Mouse (Mus musculus): Measurements from ENCODE around the gene March4. TPM values are rescaled to one million over a fixed set of nuclear protein-coding genes. Genes with fewer than 3 reads are reported as not detected.
A peak's percentile ranks its signal among the peaks of the same experiment; 100 is the strongest.

Gene March4
- polyA plus RNA-seq, 1 experiment from 2014 or later, result 0.08 TPM

- no peaks in the 10 kb centered on the region for H3K36me3 ChIP-seq (ENCODE audit: control insufficient read depth, insufficient read depth, low read length)
- TF ChIP-seq EP300 (optimal IDR thresholded peaks at IDR 0.05) (no peak), CTCF (IDR thresholded peaks at IDR 0.05; ENCODE audit: low read depth) (no peak)
- H3K9ac ChIP-seq (ENCODE audit: low read length), result no peak overlapping the region
- H3K27ac ChIP-seq (replicated peaks), result no peak overlapping the region
- ATAC-seq (ENCODE audit: low FRiP score, low TSS enrichment), result no peak
- DNase-seq (ENCODE audit: low spot score), result no peak
- H3K4me2 ChIP-seq (replicated peaks; ENCODE audit: low read depth), result no peak overlapping the region
- H3K9me3 ChIP-seq (ENCODE audit: control insufficient read depth, low read length), result no peaks in the 10 kb centered on the region
- 79% methylated on average over 5 of the region's 5 CpGs for WGBS
- H3K4me1 ChIP-seq (replicated peaks; ENCODE audit: control insufficient read depth, insufficient read depth), result no peaks in the 10 kb centered on the region
- no peak overlapping the region for H3K4me3 ChIP-seq (ENCODE audit: low read depth, low read length)
- no peaks in the 10 kb centered on the region for H3K27me3 ChIP-seq (ENCODE audit: control insufficient read depth, insufficient read depth, low read length)
Measured at GRCm38 (mm10) chr1:72409936-72410335, 126.8 kb downstream of the March4 start.

- TF ChIP-seq CTCF (IDR thresholded peaks at IDR 0.05; ENCODE audit: low read depth) (no peak), EP300 (optimal IDR thresholded peaks at IDR 0.05) (no peak)
- Histone ChIP-seq H3K4me2 (replicated peaks; ENCODE audit: low read depth) (no peak overlapping the region), H3K27ac (replicated peaks) (no peak overlapping the region), H3K4me1 (replicated peaks; ENCODE audit: control insufficient read depth, insufficient read depth) (no peaks in the 10 kb centered on the region), H3K27me3 (ENCODE audit: control insufficient read depth, insufficient read depth, low read length) (no peaks in the 10 kb centered on the region), H3K9me3 (ENCODE audit: control insufficient read depth, low read length) (no peaks in the 10 kb centered on the region), H3K9ac (ENCODE audit: low read length) (no peak overlapping the region), H3K36me3 (ENCODE audit: control insufficient read depth, insufficient read depth, low read length) (no peaks in the 10 kb centered on the region), H3K4me3 (ENCODE audit: low read depth, low read length) (no peak overlapping the region)
- DNase-seq (ENCODE audit: low spot score), result no peak
- ATAC-seq (ENCODE audit: low FRiP score, low TSS enrichment), result no peak
- 60% methylated on average over 14 of the region's 14 CpGs for WGBS
Measured at GRCm38 (mm10) chr1:72406505-72407079, 130.1 kb downstream of the March4 start.

- no peak for DNase-seq (ENCODE audit: low spot score)
- ATAC-seq (ENCODE audit: low FRiP score, low TSS enrichment), result no peak
- TF ChIP-seq EP300 (optimal IDR thresholded peaks at IDR 0.05) (no peak), CTCF (IDR thresholded peaks at IDR 0.05; ENCODE audit: low read depth) (no peak)
Measured at GRCm38 (mm10) chr1:72401331-72402069, 135.2 kb downstream of the March4 start.

GRCm38 (mm10) chr1:72400616-72401015 lies 136.1 kb downstream of the March4 start:
- Histone ChIP-seq H3K27ac (replicated peaks) (no peak overlapping the region), H3K4me2 (replicated peaks; ENCODE audit: low read depth) (no peak overlapping the region), H3K36me3 (ENCODE audit: control insufficient read depth, insufficient read depth, low read length) (no peaks in the 10 kb centered on the region), H3K4me1 (replicated peaks; ENCODE audit: control insufficient read depth, insufficient read depth) (no peaks in the 10 kb centered on the region), H3K27me3 (ENCODE audit: control insufficient read depth, insufficient read depth, low read length) (no peaks in the 10 kb centered on the region), H3K9ac (ENCODE audit: low read length) (no peak overlapping the region), H3K4me3 (ENCODE audit: low read depth, low read length) (no peak overlapping the region), H3K9me3 (ENCODE audit: control insufficient read depth, low read length) (no peaks in the 10 kb centered on the region)
- ATAC-seq (ENCODE audit: low FRiP score, low TSS enrichment) (no peak), DNase-seq (ENCODE audit: low spot score) (peak; percentile 18)
- no peak for TF ChIP-seq CTCF (IDR thresholded peaks at IDR 0.05; ENCODE audit: low read depth)
- no peak for TF ChIP-seq EP300 (optimal IDR thresholded peaks at IDR 0.05)
- WGBS, result 60% methylated on average over 9 of the region's 9 CpGs

More at GRCm38 (mm10) chr1:72401331-72402069, 135.2 kb downstream of the March4 start:
- no peak overlapping the region for H3K27ac ChIP-seq (replicated peaks)
- no peaks in the 10 kb centered on the region for H3K9me3 ChIP-seq (ENCODE audit: control insufficient read depth, low read length)
- H3K9ac ChIP-seq (ENCODE audit: low read length), result no peak overlapping the region
- no peaks in the 10 kb centered on the region for H3K4me1 ChIP-seq (replicated peaks; ENCODE audit: control insufficient read depth, insufficient read depth)
- 66% methylated on average over 8 of the region's 8 CpGs for WGBS
- H3K36me3 ChIP-seq (ENCODE audit: control insufficient read depth, insufficient read depth, low read length), result no peaks in the 10 kb centered on the region
- H3K27me3 ChIP-seq (ENCODE audit: control insufficient read depth, insufficient read depth, low read length), result no peaks in the 10 kb centered on the region
- no peak overlapping the region for H3K4me3 ChIP-seq (ENCODE audit: low read depth, low read length)
- no peak overlapping the region for H3K4me2 ChIP-seq (replicated peaks; ENCODE audit: low read depth)

GRCm38 (mm10) chr1:72399720-72400401 lies 136.9 kb downstream of the March4 start:
- peak; percentile 85 for ATAC-seq (ENCODE audit: low FRiP score, low TSS enrichment)
- 58% methylated on average over 8 of the region's 8 CpGs for WGBS

More at GRCm38 (mm10) chr1:72399720-72400401, 136.9 kb downstream of the March4 start:
- no peaks in the 10 kb centered on the region for H3K27me3 ChIP-seq (ENCODE audit: control insufficient read depth, insufficient read depth, low read length)
- peak; percentile 36 for DNase-seq (ENCODE audit: low spot score)
- no peak overlapping the region for H3K4me2 ChIP-seq (replicated peaks; ENCODE audit: low read depth)
- no peak overlapping the region for H3K4me3 ChIP-seq (ENCODE audit: low read depth, low read length)
- no peak overlapping the region for H3K27ac ChIP-seq (replicated peaks)
- H3K9me3 ChIP-seq (ENCODE audit: control insufficient read depth, low read length), result no peaks in the 10 kb centered on the region
- H3K4me1 ChIP-seq (replicated peaks; ENCODE audit: control insufficient read depth, insufficient read depth), result no peaks in the 10 kb centered on the region
- no peak overlapping the region for H3K9ac ChIP-seq (ENCODE audit: low read length)
- no peak for TF ChIP-seq CTCF (IDR thresholded peaks at IDR 0.05; ENCODE audit: low read depth)
- no peak for TF ChIP-seq EP300 (optimal IDR thresholded peaks at IDR 0.05)
- no peaks in the 10 kb centered on the region for H3K36me3 ChIP-seq (ENCODE audit: control insufficient read depth, insufficient read depth, low read length)
